Mouse (Mus musculus): ENCODE data around the gene Gm8104. TPM values are rescaled to one million over a fixed set of nuclear protein-coding genes. Genes with fewer than 3 reads are reported as not detected.
"Not testable (repeated sequence)": the region's sequence is repeated elsewhere in the genome, so short reads cannot be mapped to it uniquely, and the experiment has no call there.

Gm8104 gene
- total RNA-seq (2017), result not detected in 3 replicates

GRCm38 (mm10) chr14:43100301-43100700, at the start of gene Gm8104:
Gene Gm8104 (plus strand): TSS chr14:43100601.
- not testable (repeated sequence) for ATAC-seq (replicated peaks; ENCODE audit: insufficient number of reproducible peaks, low FRiP score, low TSS enrichment, poor library complexity, severe bottlenecking)

- ATAC-seq (replicated peaks; ENCODE audit: insufficient number of reproducible peaks, low FRiP score, low TSS enrichment, poor library complexity, severe bottlenecking), result not testable (repeated sequence)
Observed at GRCm38 (mm10) chr14:43058063-43058462, 42.3 kb upstream of the Gm8104 start.

DNA sequence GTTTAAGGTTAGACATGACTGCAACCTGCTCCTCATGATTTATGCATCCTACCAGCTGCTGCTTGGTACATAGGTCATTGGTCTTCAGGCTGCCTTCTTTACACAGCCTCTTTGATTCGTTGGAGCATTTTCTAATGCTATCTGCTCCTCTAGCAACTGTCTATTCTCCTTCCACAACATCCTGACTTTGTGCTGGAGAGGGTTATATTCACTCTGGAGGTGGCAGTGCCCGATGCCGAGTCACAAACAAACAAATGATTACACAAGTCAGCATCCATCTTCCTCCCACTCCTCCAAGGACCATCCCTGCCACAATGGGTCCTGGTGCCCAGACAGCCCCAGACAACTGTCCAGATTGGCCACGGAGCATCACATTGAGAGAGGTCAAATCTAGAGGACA, 40.2 kb upstream of the Gm8104 start:
- ATAC-seq (replicated peaks; ENCODE audit: insufficient number of reproducible peaks, low FRiP score, low TSS enrichment, poor library complexity, severe bottlenecking), result not testable (repeated sequence)

GRCm38 (mm10) chr14:43076543-43076942, 23.9 kb upstream of the Gm8104 start, which contains the start of gene Gm8094:
Gene Gm8094 (minus strand): TSS chr14:43076643.
- not testable (repeated sequence) for ATAC-seq (replicated peaks; ENCODE audit: insufficient number of reproducible peaks, low FRiP score, low TSS enrichment, poor library complexity, severe bottlenecking)

- not testable (repeated sequence) for ATAC-seq (replicated peaks; ENCODE audit: insufficient number of reproducible peaks, low FRiP score, low TSS enrichment, poor library complexity, severe bottlenecking)
Observed at GRCm38 (mm10) chr14:43084936-43085730, 15.3 kb upstream of the Gm8104 start.

DNA sequence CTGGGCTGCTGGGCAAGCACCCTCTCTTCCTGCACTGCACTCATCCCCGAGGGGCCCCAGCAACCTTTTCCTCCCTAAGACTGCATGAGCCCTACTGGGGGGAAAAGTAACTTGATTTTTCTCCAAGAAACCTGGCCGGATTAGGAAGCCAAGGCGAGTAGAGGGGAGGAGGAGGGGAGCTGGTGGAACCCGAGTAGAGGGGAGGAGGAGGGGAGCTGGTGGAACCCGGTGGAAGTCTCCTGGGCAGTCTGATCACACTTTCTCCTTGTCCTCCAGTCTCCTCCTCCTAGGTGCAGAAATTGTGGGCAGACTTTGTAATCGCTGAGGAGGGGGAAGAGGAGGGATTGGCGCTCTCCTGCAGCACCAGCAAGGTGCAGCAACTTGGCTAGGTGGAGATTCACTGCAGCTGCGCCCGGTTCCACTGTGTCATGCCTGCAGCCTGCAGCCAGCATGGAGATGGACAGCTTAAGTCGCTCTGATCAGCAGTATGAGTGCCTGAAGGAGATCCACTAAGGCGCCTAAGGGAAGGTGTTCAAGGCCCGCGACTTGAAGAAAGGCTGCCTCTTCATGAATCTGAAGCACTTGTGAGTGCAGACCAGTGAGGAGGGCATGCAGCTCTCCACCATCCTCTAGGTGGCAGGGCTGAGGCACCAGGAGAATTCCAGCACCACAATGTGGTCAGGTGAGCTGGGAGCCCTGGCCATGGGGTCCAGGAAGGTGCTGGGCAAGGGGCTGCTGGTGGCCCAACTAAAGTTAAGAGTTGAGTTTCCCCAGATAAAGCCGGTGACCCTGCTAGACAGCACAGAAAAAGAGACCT, 11.1 kb upstream of the Gm8104 start:
- not testable (repeated sequence) for ATAC-seq (replicated peaks; ENCODE audit: insufficient number of reproducible peaks, low FRiP score, low TSS enrichment, poor library complexity, severe bottlenecking)

DNA sequence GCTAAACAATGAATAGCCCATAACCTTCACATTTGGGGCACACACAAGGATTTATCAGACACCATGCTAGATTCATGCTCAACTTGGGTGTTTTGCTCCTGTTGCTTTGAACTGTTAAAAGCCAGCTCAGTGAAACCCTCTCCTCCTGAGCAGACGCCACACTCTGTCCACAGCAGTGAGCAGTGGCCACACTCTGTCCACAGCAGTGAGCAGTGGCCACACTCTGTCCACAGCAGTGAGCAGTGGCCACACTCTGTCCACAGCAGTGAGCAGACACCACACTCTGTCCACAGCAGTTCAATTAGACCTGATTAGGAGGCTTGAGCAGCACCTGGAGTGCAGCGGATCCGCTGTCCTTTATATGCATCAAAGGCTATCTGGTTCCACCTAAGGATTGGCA, 19.3 kb downstream of the Gm8104 start:
- ATAC-seq (replicated peaks; ENCODE audit: insufficient number of reproducible peaks, low FRiP score, low TSS enrichment, poor library complexity, severe bottlenecking), result not testable (repeated sequence)

DNA sequence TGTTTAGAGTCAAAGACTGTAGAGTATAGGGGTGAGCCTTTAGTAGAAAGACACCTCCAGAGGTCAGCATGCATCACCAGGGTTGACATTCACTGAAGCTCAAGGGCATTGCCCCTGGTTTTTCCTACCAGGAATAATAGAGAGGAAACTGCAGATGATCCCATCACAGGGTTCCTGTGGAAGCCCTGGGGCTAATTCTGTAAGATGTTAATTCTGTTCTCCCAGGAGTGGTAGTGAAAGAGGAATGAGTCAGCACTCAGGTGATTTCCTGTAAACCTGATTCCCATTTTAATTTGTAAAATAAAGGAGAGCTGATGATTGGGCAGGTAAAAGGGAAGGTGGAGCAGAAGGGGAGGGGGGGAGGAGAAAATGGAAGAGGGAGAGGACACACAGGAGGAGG, 25.9 kb downstream of the Gm8104 start:
- ATAC-seq (replicated peaks; ENCODE audit: insufficient number of reproducible peaks, low FRiP score, low TSS enrichment, poor library complexity, severe bottlenecking), result not testable (repeated sequence)

Other genes with a start within 250 kb of the Gm8104 start
- gene Gm21977, start 247.1 kb upstream of the Gm8104 start, total RNA-seq (2017), result not detected in 3 replicates
- not detected in 3 replicates for gene Gm8082, start 107.0 kb upstream of the Gm8104 start, total RNA-seq (2017)
- gene Gm10376, start 85.0 kb upstream of the Gm8104 start, total RNA-seq (2017), result 1.7 TPM in 1 of 3 replicates, not detected in the others
- gene Gm8094, start 24.0 kb upstream of the Gm8104 start, total RNA-seq (2017), result not detected in 3 replicates
- not detected in 3 replicates for gene Gm7233, start 79.3 kb downstream of the Gm8104 start, total RNA-seq (2017)
- not detected in 3 replicates for gene Gm8122, start 134.7 kb downstream of the Gm8104 start, total RNA-seq (2017)
- gene Gm8126, start 158.0 kb downstream of the Gm8104 start, total RNA-seq (2017), result not detected in 3 replicates
- gene Gm9732, start 174.4 kb downstream of the Gm8104 start, total RNA-seq (2017), result not detected in 3 replicates
- gene Gm8127, start 193.2 kb downstream of the Gm8104 start, total RNA-seq (2017), result not detected in 3 replicates
- gene 1700001F09Rik, start 247.2 kb downstream of the Gm8104 start, total RNA-seq (2017), result not detected in 3 replicates